Mouse (Mus musculus) ovary, postnatal 36 days (tissue): ENCODE measurements around the gene Etfa.
A peak's percentile ranks its signal among the peaks of the same experiment; 100 is the strongest.

Experiments used
- DNase-seq: peaks from one replicate; pipeline ENCODE4 v3.0.0; 2022; ENCODE audit warnings: low spot score, mixed read lengths

Etfa gene

GRCm38 (mm10) chr9:55511521-55511993 lies 486 bp downstream of the Etfa start:
- DNase-seq, result peak; percentile 60

GRCm38 (mm10) chr9:55510651-55511235 lies 1.3 kb downstream of the Etfa start:
- no peak for DNase-seq

- DNase-seq, result no peak
Observed at GRCm38 (mm10) chr9:55509731-55510130, 2.3 kb downstream of the Etfa start.

DNA sequence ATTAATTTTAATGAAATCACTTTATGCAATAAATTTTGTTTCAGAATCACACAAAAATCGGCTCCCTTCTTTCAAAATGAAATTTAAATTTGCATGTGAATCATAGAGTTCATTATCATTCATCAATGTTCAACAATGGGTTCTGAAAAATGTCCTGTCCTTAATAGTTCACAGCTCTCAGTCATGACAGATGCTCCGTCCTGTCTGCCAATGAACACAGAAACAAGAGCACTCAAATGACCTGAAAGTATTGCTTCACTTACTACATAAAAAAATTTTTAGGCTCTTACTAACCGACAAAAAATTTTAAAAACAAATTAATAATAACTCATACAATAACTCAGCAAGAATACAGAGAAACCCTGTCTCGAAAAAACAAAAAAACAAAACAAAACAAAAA lies 3.3 kb downstream of the Etfa start:
- DNase-seq, result no peak

DNA sequence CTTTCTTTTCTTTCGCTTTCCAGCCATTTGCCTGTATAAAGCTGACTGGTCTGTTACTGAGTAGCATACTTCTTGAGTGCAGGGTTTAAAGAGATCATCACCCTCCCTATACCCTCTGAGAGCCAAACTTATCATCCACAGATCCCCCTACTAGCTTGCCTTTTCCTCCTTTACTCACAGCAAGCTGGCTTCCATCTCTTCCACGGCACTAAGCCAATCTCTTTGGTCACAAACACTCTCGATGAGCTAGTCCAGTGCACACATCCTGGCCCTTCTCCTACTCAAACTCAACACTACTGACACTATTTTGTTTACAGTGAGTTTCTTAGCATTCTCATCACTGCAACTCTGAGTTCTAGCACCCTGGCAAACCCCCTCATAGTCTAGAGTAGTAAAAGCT lies 4.1 kb downstream of the Etfa start:
- DNase-seq, result no peak

GRCm38 (mm10) chr9:55482116-55482515 lies 29.9 kb downstream of the Etfa start:
- no peak for DNase-seq

GRCm38 (mm10) chr9:55478699-55479098 lies 33.3 kb downstream of the Etfa start:
- DNase-seq, result no peak

DNA sequence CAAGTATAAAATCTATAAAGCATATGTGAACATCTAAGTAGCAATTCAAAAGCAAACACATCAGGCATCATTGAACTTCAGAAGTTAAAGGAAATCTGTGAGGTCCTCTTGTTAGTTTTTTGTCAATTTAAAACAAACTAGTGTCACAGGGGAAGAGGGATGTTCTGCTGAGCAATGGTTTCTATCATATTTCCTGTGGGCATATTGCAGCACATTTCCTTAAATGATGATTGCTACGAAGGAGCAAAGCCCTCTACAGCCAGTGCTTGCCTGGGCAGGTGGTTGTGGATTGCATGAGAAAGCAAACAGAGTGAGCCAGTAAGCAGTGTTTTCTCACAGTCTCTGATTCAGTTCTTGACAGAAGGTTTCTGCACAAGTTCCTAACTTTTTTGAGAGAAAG lies 36.0 kb downstream of the Etfa start:
- DNase-seq, result no peak

DNA sequence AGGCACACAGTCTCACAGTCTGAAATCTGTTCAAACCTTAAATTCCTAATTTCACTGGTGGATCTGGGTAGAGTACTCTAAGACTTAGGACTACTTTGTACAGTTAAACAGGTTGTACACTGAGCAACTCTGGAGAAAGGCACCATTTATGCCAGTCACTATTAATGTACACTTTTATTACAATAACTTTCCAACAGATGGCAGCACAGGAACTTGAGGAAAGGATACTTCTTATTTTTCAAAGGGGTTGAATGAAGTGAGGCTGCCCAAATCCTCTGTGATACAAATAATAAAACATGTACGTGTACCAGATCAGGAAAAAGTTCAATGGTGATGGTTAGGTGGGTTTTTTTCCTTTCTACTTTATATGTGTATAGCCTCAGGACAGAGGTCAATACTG lies 43.6 kb downstream of the Etfa start:
- DNase-seq, result no peak

GRCm38 (mm10) chr9:55453366-55453765 lies 58.7 kb downstream of the Etfa start:
- DNase-seq, result no peak

- no peak for DNase-seq
Observed at GRCm38 (mm10) chr9:55452906-55453305, 59.1 kb downstream of the Etfa start.

DNA sequence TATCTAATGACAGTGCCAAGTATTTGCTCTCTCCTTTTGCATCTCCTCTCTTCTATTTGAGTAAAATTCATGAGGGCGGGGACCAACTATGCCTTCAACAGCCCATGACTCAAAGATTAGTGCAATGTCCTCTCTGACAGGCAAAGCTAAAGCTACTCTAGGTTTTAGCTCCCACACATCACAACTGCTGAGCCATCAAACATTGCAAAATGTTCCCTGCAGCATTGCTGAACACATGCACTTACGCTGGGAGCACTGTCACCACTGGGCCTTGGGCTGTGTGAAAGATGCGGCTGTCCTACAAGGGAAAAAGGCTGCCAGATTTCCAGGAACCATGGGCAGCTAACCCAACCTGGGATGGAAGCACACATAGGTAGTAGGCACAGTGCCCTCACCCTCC lies 60.6 kb downstream of the Etfa start:
- no peak for DNase-seq

- DNase-seq, result no peak
Observed at GRCm38 (mm10) chr9:55450035-55450434, 62.0 kb downstream of the Etfa start.

- DNase-seq, result no peak
Observed at GRCm38 (mm10) chr9:55449108-55449507, 62.9 kb downstream of the Etfa start.

DNA sequence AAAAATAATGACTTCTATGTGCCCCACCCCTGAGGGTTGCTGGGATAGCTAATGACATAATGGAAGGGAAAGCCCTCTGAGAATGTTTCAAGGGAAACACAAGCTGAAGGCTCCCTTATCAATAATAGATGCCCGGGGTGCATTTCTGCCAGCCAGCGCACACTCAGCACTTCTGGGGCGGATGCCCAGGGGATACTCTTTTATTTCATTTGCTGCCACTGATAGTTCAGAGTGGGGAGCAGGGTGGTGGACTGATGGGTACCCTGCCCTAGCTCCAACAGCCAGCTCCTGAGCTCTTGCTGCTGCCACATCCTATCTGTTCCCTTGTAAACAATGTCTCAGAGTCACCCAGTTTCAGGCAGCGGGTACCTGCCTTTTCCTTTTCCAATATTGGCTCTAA lies 64.5 kb downstream of the Etfa start:
- no peak for DNase-seq

DNA sequence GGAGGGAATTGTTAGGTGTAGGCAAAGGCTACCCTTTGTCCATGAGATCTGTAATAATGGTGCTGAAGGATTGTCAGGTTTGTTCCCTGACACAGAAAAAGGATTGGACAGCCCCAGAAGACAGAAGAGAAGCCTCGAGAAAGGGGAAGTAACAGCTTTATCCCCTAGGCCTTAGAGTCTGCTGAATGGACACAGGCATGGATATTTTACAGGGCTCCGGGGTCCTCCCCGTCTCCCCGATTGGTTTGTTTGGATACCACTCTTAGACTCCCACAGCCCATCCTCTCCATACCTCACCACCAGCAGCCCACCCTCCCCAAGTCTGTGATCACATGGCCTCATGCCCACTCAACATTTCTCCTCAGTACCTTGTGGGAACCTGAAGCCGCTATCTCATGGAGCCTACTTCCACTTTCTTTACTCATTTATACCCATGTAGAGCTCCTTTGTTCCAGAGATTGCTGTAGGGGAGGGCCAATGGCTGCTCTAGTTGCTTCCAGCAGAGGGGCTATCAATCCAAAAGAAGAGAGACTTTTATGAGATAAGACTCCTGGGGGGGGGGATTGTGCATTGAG lies 72.8 kb downstream of the Etfa start:
- no peak for DNase-seq

DNA sequence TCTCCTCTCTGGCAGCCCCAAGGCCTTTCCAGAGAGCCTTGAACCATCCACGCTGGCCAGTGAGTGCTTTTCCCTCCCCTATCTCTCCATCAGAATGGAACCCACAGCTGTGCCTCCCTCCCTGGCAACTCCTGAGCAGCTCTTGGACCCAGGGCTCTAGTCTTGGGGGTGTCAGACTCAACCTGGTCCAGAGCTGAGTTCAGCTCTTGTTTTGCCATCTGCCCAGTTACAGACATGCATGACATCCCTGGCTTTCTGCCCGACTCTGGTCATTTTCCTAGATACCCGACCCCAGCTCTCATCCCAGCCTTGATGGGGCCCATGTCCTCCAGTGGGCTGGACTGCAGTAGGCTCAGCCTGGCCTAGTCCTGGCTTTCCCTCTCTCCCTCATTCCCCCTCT lies 73.6 kb downstream of the Etfa start:
- DNase-seq, result no peak

- no peak for DNase-seq
Observed at GRCm38 (mm10) chr9:55433875-55434274, 78.2 kb downstream of the Etfa start.

- no peak for DNase-seq
Observed at GRCm38 (mm10) chr9:55432306-55433289, 79.4 kb downstream of the Etfa start.

DNA sequence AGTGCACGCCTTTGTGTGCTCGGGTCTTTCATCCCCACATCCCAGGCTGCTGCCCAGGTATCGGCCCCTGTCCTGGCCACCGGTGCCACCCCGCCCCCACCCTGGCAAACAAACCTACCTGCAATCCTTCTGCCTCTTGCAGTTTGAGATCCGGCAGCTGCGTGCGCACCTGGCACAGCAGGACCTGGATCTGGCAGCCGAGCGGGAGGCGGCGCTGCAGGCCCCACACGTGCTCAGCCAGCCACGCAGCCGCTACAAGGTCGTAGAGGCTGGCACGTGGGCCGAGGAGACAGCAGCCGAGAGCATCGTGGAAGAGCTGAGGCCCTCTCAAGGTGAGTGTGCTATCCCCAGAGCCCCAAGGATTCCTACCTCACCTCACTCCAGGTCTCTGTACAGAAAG lies 81.9 kb downstream of the Etfa start:
- DNase-seq, result peak; percentile 35

DNA sequence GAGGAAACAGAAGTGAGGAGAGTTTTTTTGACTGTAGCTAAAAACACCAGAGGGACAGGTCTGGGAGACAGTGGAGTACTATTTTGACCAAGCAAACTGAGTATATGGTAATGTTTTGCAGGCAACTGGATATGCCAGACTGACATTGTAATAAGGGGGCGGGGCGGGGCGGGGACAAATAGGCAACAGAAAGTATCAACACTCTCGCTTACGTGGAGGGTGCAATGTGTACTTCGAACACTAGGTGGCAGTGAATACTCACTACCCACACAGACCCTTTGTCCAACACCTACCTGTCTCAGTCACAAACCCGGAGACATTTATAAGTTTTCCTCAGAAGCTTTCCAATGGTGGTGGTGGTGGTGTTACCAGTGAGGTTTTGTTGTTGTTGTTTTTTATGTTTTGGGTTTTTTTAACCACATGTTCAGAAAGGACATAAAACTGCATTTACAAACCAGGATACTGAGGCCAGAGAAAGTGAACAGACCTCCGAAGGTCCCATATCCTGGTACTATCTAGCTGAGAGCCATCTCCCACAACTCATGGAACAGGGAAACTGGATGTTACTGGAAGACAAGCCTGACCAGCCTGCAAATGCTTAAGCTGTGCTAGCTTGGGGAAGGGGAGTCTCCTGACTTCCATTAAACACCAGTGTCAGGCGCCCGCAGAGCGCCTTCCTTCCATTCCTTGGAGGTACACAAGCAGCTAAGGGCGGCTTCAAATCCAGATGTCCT lies 82.6 kb downstream of the Etfa start:
- peak; percentile 43 for DNase-seq

GRCm38 (mm10) chr9:55425271-55425810 lies 86.7 kb downstream of the Etfa start:
- no peak for DNase-seq
